Mouse (Mus musculus): ENCODE data around the gene C8b.

The C8b gene

GRCm38 (mm10) chr4:104810710-104811286, 44.7 kb downstream of the C8b start:
- DNase-seq (ENCODE audit: low spot score in 2 of 2) = no peak

- no peak for DNase-seq (ENCODE audit: low spot score in 2 of 2)
These were observed 47.5 kb downstream of the C8b start for GRCm38 (mm10) chr4:104813617-104814016.

- DNase-seq (ENCODE audit: low spot score in 2 of 2) = no peak
These were observed 50.6 kb downstream of the C8b start for GRCm38 (mm10) chr4:104816519-104817232.

- DNase-seq (ENCODE audit: low spot score in 2 of 2) = no peak
These were observed 51.4 kb downstream of the C8b start for GRCm38 (mm10) chr4:104817509-104817908.

GRCm38 (mm10) chr4:104818986-104819385, 52.9 kb downstream of the C8b start:
- DNase-seq (ENCODE audit: low spot score in 2 of 2) = no peak

- no peak for DNase-seq (ENCODE audit: low spot score in 2 of 2)
These were observed 53.8 kb downstream of the C8b start for GRCm38 (mm10) chr4:104819891-104820290.

- DNase-seq (ENCODE audit: low spot score in 2 of 2) = no peak
These were observed 57.5 kb downstream of the C8b start for GRCm38 (mm10) chr4:104823597-104824101.

- no peak for DNase-seq (ENCODE audit: low spot score in 2 of 2)
These were observed 58.4 kb downstream of the C8b start for GRCm38 (mm10) chr4:104824381-104825077.

GRCm38 (mm10) chr4:104828939-104829338, 62.8 kb downstream of the C8b start:
- DNase-seq (ENCODE audit: low spot score in 2 of 2) = no peak

- no peak for DNase-seq (ENCODE audit: low spot score in 2 of 2)
These were observed 69.0 kb downstream of the C8b start for GRCm38 (mm10) chr4:104835096-104835495.

GRCm38 (mm10) chr4:104838342-104838741, 72.2 kb downstream of the C8b start:
- DNase-seq (ENCODE audit: low spot score in 2 of 2) = no peak

GRCm38 (mm10) chr4:104842204-104842603, 76.1 kb downstream of the C8b start:
- DNase-seq (ENCODE audit: low spot score in 2 of 2) = no peak

- DNase-seq (ENCODE audit: low spot score in 2 of 2) = no peak
These were observed 77.4 kb downstream of the C8b start for GRCm38 (mm10) chr4:104843546-104843945.
